Mouse (Mus musculus): Measurements from ENCODE around the gene Fam193a. TPM values are rescaled to one million over a fixed set of nuclear protein-coding genes. Genes with fewer than 3 reads are reported as not detected.

The Fam193a gene
- 3.2 and 4.3 TPM in 2 replicates for polyA plus RNA-seq (2015; fragmentation: Nextera tagmentation; extraction: Ambion mirVana)

GRCm38 (mm10) chr5:34369341-34370021 is at the start of gene Fam193a:
Gene Fam193a, plus strand, starts transcription at chr5:34369933.
- peak within 1 kb of the TSS; percentile 83 for H3K9ac ChIP-seq
- peak within 1 kb of the TSS; percentile 79 for H3K27ac ChIP-seq (replicated peaks)
- peak within 1 kb of the TSS; percentile 87 for H3K4me3 ChIP-seq (replicated peaks)
- peaks cover 37% of the 10 kb centered on the region for H3K4me1 ChIP-seq (replicated peaks)
- peaks cover 7% of the 10 kb centered on the region for H3K36me3 ChIP-seq (replicated peaks)
- 2% methylated on average over 54 of the region's 64 CpGs for WGBS (ENCODE audit: insufficient replicate concordance)
- peak within 1 kb of the TSS; percentile 82 for H3K4me2 ChIP-seq
- H3K27me3 ChIP-seq: no peaks in the 10 kb centered on the region
- no peaks in the 10 kb centered on the region for H3K9me3 ChIP-seq (replicated peaks)
- ATAC-seq (ENCODE audit: insufficient read depth): peak; percentile 97

DNA sequence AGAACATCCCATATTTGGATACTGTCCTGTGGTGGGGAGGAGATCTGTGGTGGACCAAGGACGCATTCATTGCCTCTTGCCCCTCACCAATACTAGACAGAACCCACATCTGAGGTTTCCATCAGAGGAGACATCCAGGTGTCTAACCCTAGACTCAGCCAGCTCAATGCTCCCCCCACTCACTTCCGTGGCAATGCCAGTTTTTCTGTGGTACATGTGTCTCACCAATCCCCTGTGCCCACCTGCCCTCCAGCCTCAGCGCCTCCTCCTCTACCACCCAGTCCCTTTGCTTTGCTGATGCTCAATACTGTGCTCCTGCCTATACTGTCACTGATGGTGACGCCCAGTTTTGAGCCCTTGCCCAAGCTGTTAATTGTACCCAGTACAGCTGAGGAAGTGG is 48.5 kb upstream of the Fam193a start:
- H3K27ac ChIP-seq (replicated peaks): no peak overlapping the region
- H3K27me3 ChIP-seq: peaks cover 3% of the 10 kb centered on the region; the same call in 1 of the 2 replicates
- H3K9me3 ChIP-seq (replicated peaks): no peaks in the 10 kb centered on the region
- peaks cover 3% of the 10 kb centered on the region; the same call in 1 of the 2 replicates for H3K4me1 ChIP-seq (replicated peaks)
- ATAC-seq (ENCODE audit: insufficient read depth): no peak
- 69% methylated on average over 4 of the region's 4 CpGs for WGBS (ENCODE audit: insufficient replicate concordance)
- no peak overlapping the region for H3K9ac ChIP-seq
- no peak overlapping the region for H3K4me3 ChIP-seq (replicated peaks)
- H3K36me3 ChIP-seq (replicated peaks): no peaks in the 10 kb centered on the region
- H3K4me2 ChIP-seq: no peak overlapping the region

DNA sequence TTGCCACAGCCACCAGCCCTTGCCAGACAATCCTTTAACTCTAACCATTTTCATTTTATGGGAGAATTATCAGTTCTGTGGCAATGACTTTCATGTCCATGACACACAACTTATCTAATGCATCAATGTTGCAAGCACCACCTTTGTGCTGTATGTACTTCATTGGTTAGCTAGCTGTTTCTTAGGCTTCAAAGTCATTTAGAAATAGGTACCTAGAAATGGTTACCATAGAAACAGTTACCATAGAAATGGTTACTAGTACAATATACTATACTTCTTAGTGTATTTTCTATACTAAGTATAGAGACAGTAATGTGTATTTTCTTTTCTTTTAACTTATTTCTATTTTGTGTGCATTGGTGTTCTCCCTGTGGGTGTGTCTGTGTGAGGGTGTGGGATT is 44.4 kb upstream of the Fam193a start:
- H3K4me3 ChIP-seq (replicated peaks): no peak overlapping the region
- H3K9ac ChIP-seq: no peak overlapping the region
- no peak for ATAC-seq (ENCODE audit: insufficient read depth)
- H3K4me1 ChIP-seq (replicated peaks): peaks cover 3% of the 10 kb centered on the region; the same call in 1 of the 2 replicates
- H3K4me2 ChIP-seq: no peak overlapping the region
- H3K27me3 ChIP-seq: peaks cover 20% of the 10 kb centered on the region
- no peaks in the 10 kb centered on the region for H3K36me3 ChIP-seq (replicated peaks)
- no peak overlapping the region for H3K27ac ChIP-seq (replicated peaks)
- no peaks in the 10 kb centered on the region for H3K9me3 ChIP-seq (replicated peaks)

- H3K4me2 ChIP-seq: no peak overlapping the region
- peaks cover 20% of the 10 kb centered on the region for H3K27me3 ChIP-seq
- WGBS (ENCODE audit: insufficient replicate concordance): 21% methylated on average over 4 of the region's 4 CpGs
- H3K4me3 ChIP-seq (replicated peaks): no peak overlapping the region
- H3K9me3 ChIP-seq (replicated peaks): no peaks in the 10 kb centered on the region
- H3K27ac ChIP-seq (replicated peaks): no peak overlapping the region
- peaks cover 3% of the 10 kb centered on the region; the same call in 1 of the 2 replicates for H3K4me1 ChIP-seq (replicated peaks)
- no peak for ATAC-seq (ENCODE audit: insufficient read depth)
- H3K36me3 ChIP-seq (replicated peaks): no peaks in the 10 kb centered on the region
- H3K9ac ChIP-seq: no peak overlapping the region
These were observed 43.5 kb upstream of the Fam193a start for GRCm38 (mm10) chr5:34326249-34326691.

GRCm38 (mm10) chr5:34326875-34327576 is 42.7 kb upstream of the Fam193a start:
- H3K4me2 ChIP-seq: peak overlapping the region; percentile 50
- WGBS (ENCODE audit: insufficient replicate concordance): 32% methylated on average over 31 of the region's 31 CpGs
- no peak overlapping the region for H3K9ac ChIP-seq
- H3K27me3 ChIP-seq: peaks cover 20% of the 10 kb centered on the region
- no peak for ATAC-seq (ENCODE audit: insufficient read depth)
- no peaks in the 10 kb centered on the region for H3K36me3 ChIP-seq (replicated peaks)
- H3K9me3 ChIP-seq (replicated peaks): no peaks in the 10 kb centered on the region
- no peak overlapping the region for H3K27ac ChIP-seq (replicated peaks)
- peak overlapping the region; percentile 16; the same call in 1 of the 2 replicates for H3K4me3 ChIP-seq (replicated peaks)
- H3K4me1 ChIP-seq (replicated peaks): peaks cover 3% of the 10 kb centered on the region; the same call in 1 of the 2 replicates

DNA sequence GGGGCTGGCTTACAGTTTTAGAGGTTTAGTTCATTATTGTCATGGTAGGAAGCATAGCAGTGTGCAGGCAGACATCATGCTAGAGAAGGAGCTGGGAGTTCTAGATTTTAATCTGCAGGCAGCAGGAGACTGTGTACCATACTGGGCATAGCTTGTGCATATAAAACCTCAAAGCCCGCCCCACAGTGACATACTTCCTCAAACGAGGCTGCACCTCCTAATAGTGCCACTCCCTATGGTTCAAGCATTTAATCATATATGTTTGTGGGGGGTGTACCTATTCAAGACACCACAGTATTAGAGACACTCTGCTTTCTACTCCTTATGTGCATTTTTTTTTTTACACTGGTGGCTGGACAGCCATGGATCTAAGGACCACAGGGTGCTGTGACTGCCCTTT is 39.6 kb upstream of the Fam193a start:
- H3K27me3 ChIP-seq: peaks cover 20% of the 10 kb centered on the region
- no peaks in the 10 kb centered on the region for H3K36me3 ChIP-seq (replicated peaks)
- no peak overlapping the region for H3K4me2 ChIP-seq
- no peaks in the 10 kb centered on the region for H3K9me3 ChIP-seq (replicated peaks)
- ATAC-seq (ENCODE audit: insufficient read depth): no peak
- H3K27ac ChIP-seq (replicated peaks): no peak overlapping the region
- peaks cover 4% of the 10 kb centered on the region for H3K4me1 ChIP-seq (replicated peaks)
- no peak overlapping the region for H3K4me3 ChIP-seq (replicated peaks)
- H3K9ac ChIP-seq: no peak overlapping the region
- 79% methylated on average over 2 of the region's 2 CpGs for WGBS (ENCODE audit: insufficient replicate concordance)

GRCm38 (mm10) chr5:34334081-34334480 is 35.7 kb upstream of the Fam193a start:
- Histone ChIP-seq H3K4me3 (replicated peaks) (no peak overlapping the region), H3K36me3 (replicated peaks) (peaks cover 6% of the 10 kb centered on the region), H3K27me3 (no peaks in the 10 kb centered on the region), H3K4me2 (no peak overlapping the region), H3K27ac (replicated peaks) (no peak overlapping the region), H3K9me3 (replicated peaks) (no peaks in the 10 kb centered on the region), H3K9ac (no peak overlapping the region), H3K4me1 (replicated peaks) (peaks cover 24% of the 10 kb centered on the region)
- ATAC-seq (ENCODE audit: insufficient read depth): no peak
- WGBS (ENCODE audit: insufficient replicate concordance): 80% methylated on average over 1 of the region's 1 CpGs

DNA sequence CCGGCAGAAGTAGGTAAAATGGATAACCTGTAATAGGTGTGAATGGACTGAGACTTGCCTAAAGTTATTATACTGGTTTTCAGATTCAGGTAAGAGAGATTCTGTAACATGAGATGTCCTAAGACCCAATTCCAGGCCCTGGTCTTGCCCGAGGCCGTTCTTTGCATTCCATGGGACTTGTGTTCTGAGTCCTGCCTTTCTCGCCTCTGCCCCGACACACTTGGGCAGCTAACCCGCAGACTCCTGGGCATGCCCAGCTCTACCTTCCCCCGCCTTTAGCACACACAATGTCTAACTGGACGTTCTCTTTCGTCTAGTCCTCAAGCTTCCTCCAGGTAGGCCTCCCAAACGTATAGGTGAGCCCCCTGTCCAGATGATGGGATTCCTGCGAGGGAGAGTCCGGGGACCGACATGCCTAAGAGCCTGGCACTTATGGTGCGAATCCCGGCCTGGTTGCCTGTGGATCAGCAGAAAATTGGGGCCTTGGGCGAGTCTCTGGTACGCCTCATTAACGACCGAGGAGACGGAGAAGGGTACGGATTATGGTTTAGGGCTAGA is 34.1 kb upstream of the Fam193a start:
- peaks cover 6% of the 10 kb centered on the region for H3K36me3 ChIP-seq (replicated peaks)
- H3K4me3 ChIP-seq (replicated peaks): peak overlapping the region; percentile 98
- H3K27ac ChIP-seq (replicated peaks): peak overlapping the region; percentile 88
- ATAC-seq (ENCODE audit: insufficient read depth): peak; percentile 53
- H3K9ac ChIP-seq: peak overlapping the region; percentile 83
- peaks cover 38% of the 10 kb centered on the region for H3K4me1 ChIP-seq (replicated peaks)
- 2% methylated on average over 21 of the region's 21 CpGs for WGBS (ENCODE audit: insufficient replicate concordance)
- peak overlapping the region; percentile 88 for H3K4me2 ChIP-seq
- H3K9me3 ChIP-seq (replicated peaks): no peaks in the 10 kb centered on the region
- H3K27me3 ChIP-seq: no peaks in the 10 kb centered on the region

- peak within 1 kb of the TSS; percentile 88 for H3K4me2 ChIP-seq
- H3K27me3 ChIP-seq: no peaks in the 10 kb centered on the region
- H3K27ac ChIP-seq (replicated peaks): peak within 1 kb of the TSS; percentile 96
- peak; percentile 95 for ATAC-seq (ENCODE audit: insufficient read depth)
- H3K9me3 ChIP-seq (replicated peaks): no peaks in the 10 kb centered on the region
- peak within 1 kb of the TSS; percentile 98 for H3K4me3 ChIP-seq (replicated peaks)
- H3K4me1 ChIP-seq (replicated peaks): peaks cover 45% of the 10 kb centered on the region
- H3K36me3 ChIP-seq (replicated peaks): peaks cover 6% of the 10 kb centered on the region
- H3K9ac ChIP-seq: peak within 1 kb of the TSS; percentile 93
- whole genome bisulfite sequencing (ENCODE audit: insufficient replicate concordance): under 1% methylated on average over 67 of the region's 67 CpGs
These were observed 33.5 kb upstream of the Fam193a start, which contains the start of gene Rnf4 for GRCm38 (mm10) chr5:34336097-34336774. Gene Rnf4, plus strand, starts transcription at chr5:34336289.

DNA sequence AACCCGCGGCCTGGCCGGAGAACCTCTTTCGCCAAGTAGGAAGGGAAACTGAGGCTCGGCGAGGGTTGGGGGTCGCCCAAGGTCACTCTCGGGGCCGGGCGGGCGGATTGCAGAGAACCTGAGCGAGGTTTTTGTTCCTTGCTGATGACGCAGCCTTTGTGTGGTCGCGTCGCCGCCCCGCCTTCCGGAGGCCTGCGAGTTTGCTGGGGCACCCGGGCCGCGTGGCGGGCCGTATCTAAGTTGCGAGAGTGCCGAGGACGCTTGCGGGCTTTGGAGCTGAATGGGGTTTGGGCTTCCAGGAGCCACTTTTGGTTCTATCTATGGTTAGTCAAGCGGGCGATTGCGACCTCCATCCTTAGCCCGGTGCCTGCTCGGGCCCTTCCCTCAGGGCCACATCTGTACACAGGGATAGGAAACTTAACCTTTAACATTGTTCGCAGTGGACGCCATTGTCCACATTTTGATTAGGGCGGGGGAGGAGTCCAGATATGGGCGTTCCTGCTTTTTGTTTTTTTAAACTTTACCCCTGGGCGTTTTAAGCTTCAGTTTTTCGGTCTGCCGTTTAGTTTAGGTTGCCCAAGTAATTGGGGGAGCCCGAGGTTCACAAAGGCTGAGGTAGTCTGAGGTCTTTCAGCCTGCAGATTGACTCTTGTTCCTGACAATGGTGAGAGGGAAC is 32.8 kb upstream of the Fam193a start:
- WGBS (ENCODE audit: insufficient replicate concordance): under 1% methylated on average over 42 of the region's 42 CpGs
- H3K9ac ChIP-seq: peak overlapping the region; percentile 93
- H3K4me2 ChIP-seq: peak overlapping the region; percentile 88
- H3K27ac ChIP-seq (replicated peaks): peak overlapping the region; percentile 96
- peak overlapping the region; percentile 98 for H3K4me3 ChIP-seq (replicated peaks)
- no peaks in the 10 kb centered on the region for H3K9me3 ChIP-seq (replicated peaks)
- peaks cover 47% of the 10 kb centered on the region for H3K4me1 ChIP-seq (replicated peaks)
- peaks cover 6% of the 10 kb centered on the region for H3K36me3 ChIP-seq (replicated peaks)
- no peaks in the 10 kb centered on the region for H3K27me3 ChIP-seq
- peak; percentile 54 for ATAC-seq (ENCODE audit: insufficient read depth)
